Mouse (Mus musculus) liver, postnatal 0 days (tissue): ENCODE measurements around the gene Padi4.

Source experiments
- CTCF ChIP-seq: sonication (generic); IDR thresholded peaks from 2 replicates; pipeline ENCODE4 v1.5.1; 2016; ENCODE audit warnings: antibody characterized with exemption, low read depth
- EP300 ChIP-seq: IDR thresholded peaks from 2 replicates; pipeline ENCODE4 v1.6.1; 2016; ENCODE audit warnings: antibody characterized with exemption, low read depth, mild to moderate bottlenecking

GRCm38 (mm10) chr4:140731654-140732053, 42.4 kb downstream of the Padi4 start:
- TF ChIP-seq CTCF (peak; percentile 48), EP300 (no peak)
